Mouse (Mus musculus): ENCODE data around the gene Fgd2. TPM values are rescaled to one million over a fixed set of nuclear protein-coding genes. Genes with fewer than 3 reads are reported as not detected.

The Fgd2 gene
- polyA plus RNA-seq, 1 experiment from 2014 or later: 12.0 TPM

DNA sequence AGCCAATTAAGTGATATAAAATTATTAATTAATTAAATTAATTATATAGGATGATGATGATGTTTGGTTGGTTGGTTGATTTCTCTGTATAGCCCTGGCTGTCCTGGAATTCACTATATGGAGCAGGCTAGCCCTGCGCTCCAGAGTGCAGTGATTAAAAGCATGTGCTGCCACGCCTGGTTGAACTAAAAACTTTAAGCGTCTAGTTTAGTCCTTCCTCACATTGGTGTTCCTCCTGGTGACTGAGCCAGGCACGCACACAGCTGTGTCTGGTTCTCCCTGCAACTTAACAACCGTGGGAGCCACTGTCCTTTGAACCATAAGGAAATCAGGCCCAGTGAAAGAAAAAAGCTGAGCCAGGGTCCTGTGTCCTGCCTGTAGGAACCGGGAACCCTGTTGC, 45.4 kb downstream of the Fgd2 start:
- peak; percentile 40; the same call in 1 of the 2 replicates for ATAC-seq (replicated peaks; ENCODE audit: low FRiP score)
- Histone ChIP-seq H3K4me2 (no peak overlapping the region), H3K27ac (no peak overlapping the region), H3K4me1 (peaks cover 8% of the 10 kb centered on the region; the same call in 1 of the 2 replicates), H3K9ac (no peak overlapping the region), H3K9me3 (replicated peaks) (no peaks in the 10 kb centered on the region), H3K4me3 (replicated peaks) (no peak overlapping the region), H3K27me3 (no peaks in the 10 kb centered on the region), H3K36me3 (no peaks in the 10 kb centered on the region)
- WGBS: 36% methylated on average over 6 of the region's 6 CpGs

DNA sequence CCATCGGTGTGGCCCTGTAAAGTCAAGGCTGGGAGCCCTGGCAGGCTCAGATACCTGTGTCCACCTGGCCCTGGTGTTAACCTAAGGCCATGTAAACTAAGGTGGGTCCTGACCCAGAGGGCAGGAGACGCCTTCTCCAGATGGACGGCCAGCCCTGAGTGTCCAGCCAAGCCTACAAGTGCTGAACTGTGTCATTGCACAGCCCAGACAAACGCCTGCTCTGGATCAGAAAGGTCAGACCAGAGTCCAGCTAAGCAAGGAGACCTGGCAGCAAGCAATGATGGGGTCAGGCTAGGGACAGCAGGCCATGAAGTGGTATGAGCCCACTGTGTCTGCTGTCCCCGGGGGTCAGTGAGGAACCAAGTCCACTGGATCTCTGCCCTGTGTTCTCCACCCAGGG, 46.7 kb downstream of the Fgd2 start:
- H3K9me3 ChIP-seq (replicated peaks): no peaks in the 10 kb centered on the region
- H3K4me2 ChIP-seq: no peak overlapping the region
- no peaks in the 10 kb centered on the region for H3K36me3 ChIP-seq
- H3K27me3 ChIP-seq: no peaks in the 10 kb centered on the region
- no peak overlapping the region for H3K4me3 ChIP-seq (replicated peaks)
- WGBS: 79% methylated on average over 5 of the region's 5 CpGs
- 0 out of 2 replicates have a peak, but pooled peaks cover 3% of the 10 kb centered on the region for H3K4me1 ChIP-seq
- no peak overlapping the region for H3K27ac ChIP-seq
- ATAC-seq (replicated peaks; ENCODE audit: low FRiP score): no peak
- H3K9ac ChIP-seq: no peak overlapping the region

DNA sequence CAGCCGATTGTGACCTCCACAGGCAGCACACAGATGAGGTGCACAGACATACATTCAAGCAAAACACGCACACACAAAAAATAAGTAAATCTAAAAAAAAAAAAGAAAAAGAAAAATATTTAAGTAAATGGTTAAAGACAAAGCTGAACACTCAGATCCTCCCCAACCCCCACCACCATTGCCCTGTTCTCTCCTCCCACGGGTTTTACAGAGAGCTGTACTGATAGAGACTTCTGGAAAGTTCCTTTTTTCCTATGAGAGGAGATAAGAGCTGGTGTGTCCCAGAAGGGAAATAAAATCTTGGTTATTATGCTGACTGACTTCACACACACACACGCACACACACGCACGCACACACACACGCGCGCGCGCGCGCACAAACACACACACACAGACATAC, 47.6 kb downstream of the Fgd2 start:
- Histone ChIP-seq H3K27ac (no peak overlapping the region), H3K9me3 (replicated peaks) (no peaks in the 10 kb centered on the region), H3K4me2 (no peak overlapping the region), H3K4me1 (0 out of 2 replicates have a peak, but pooled peaks cover 3% of the 10 kb centered on the region), H3K9ac (no peak overlapping the region), H3K36me3 (no peaks in the 10 kb centered on the region), H3K27me3 (no peaks in the 10 kb centered on the region), H3K4me3 (replicated peaks) (no peak overlapping the region)
- 91% methylated on average over 13 of the region's 13 CpGs for WGBS
- no peak for ATAC-seq (replicated peaks; ENCODE audit: low FRiP score)

DNA sequence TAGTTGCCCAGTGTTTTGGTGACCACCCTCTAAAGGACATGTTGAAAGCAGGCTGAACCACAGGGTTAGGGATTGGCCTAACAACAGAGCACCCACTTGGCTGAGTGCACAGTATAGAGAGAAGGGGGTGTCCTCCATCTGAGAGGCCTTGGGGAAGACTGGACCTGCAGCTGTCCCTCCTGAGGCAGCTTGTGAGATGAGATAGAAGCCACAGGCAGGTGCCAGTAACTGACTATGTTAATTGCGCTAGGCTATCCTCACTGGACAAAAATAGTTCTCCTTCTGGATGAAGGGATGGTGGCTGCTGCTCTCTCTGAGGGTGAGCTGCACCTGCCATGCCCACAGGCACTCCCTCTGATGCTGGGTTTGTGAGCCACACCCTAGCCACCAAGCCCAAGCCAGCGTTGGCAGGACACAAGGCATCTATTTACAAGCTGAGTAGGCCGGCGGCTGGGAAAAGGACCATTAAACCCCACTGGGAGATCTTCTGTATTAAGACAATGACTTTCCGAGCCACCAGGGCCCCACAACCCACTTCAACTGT, 49.2 kb downstream of the Fgd2 start:
- Histone ChIP-seq H3K36me3 (no peaks in the 10 kb centered on the region), H3K9me3 (replicated peaks) (no peaks in the 10 kb centered on the region), H3K4me3 (replicated peaks) (no peak overlapping the region), H3K9ac (no peak overlapping the region), H3K27me3 (no peaks in the 10 kb centered on the region), H3K27ac (no peak overlapping the region), H3K4me2 (no peak overlapping the region), H3K4me1 (0 out of 2 replicates have a peak, but pooled peaks cover 3% of the 10 kb centered on the region)
- WGBS: 58% methylated on average over 5 of the region's 5 CpGs
- no peak for ATAC-seq (replicated peaks; ENCODE audit: low FRiP score)

DNA sequence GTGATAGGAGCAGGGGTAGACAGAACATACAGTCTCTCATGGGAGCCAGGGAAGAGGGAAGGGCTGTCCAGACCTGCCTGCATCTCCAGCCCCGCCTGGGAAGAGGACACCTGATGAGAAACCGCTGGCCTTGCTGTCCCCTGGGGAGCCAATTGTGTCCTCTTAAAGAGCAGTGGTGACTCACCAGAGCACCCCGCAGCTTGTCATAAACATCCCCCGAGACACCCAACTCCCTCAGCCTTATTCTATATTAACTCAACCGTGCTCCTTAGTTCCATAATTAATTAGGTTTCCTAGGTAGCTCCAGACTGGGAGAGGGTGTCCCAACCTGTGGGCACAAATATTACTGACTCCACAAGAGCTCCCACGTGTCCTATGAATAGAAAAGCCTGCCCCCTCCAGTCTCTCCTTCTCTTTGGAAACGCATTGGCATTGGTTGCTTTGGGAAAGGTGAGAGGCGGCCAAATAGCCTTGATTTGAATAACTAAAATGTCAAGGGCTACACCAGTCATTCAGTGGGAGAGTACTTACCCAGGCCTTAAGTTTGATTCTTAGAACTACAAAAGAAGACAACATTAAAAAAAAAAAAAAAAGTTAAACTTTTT, 51.2 kb downstream of the Fgd2 start:
- ATAC-seq (replicated peaks; ENCODE audit: low FRiP score): no peak
- Histone ChIP-seq H3K4me2 (no peak overlapping the region), H3K27ac (no peak overlapping the region), H3K27me3 (0 out of 2 replicates have a peak, but pooled peaks cover 4% of the 10 kb centered on the region), H3K36me3 (no peaks in the 10 kb centered on the region), H3K9ac (no peak overlapping the region), H3K9me3 (replicated peaks) (no peaks in the 10 kb centered on the region), H3K4me1 (peaks cover 14% of the 10 kb centered on the region), H3K4me3 (replicated peaks) (no peak overlapping the region)
- 48% methylated on average over 8 of the region's 8 CpGs for WGBS

DNA sequence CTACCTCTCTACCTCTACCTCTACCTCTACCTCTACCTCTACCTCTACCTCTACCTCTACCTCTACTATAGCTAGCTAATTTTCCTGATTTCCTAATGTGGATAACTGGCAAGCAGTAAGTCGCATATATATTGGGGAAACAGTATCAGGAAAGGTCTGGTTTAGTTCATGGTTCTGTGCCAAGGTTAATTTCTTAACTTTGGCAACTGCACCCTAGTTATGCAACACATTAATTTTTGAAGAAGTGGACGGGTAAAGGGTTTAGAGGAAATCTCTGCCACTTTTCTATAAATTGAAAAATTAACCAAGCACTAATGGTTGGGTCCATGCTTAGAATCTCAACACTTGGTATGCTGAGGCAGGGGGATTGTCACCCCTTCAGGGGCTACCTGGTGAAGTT, 53.9 kb downstream of the Fgd2 start:
- Histone ChIP-seq H3K9ac (no peak overlapping the region), H3K4me3 (replicated peaks) (no peak overlapping the region), H3K4me2 (no peak overlapping the region), H3K27me3 (0 out of 2 replicates have a peak, but pooled peaks cover 4% of the 10 kb centered on the region), H3K27ac (no peak overlapping the region), H3K4me1 (peaks cover 14% of the 10 kb centered on the region), H3K9me3 (replicated peaks) (no peaks in the 10 kb centered on the region), H3K36me3 (no peaks in the 10 kb centered on the region)
- 86% methylated on average over 2 of the region's 2 CpGs for WGBS
- no peak for ATAC-seq (replicated peaks; ENCODE audit: low FRiP score)

DNA sequence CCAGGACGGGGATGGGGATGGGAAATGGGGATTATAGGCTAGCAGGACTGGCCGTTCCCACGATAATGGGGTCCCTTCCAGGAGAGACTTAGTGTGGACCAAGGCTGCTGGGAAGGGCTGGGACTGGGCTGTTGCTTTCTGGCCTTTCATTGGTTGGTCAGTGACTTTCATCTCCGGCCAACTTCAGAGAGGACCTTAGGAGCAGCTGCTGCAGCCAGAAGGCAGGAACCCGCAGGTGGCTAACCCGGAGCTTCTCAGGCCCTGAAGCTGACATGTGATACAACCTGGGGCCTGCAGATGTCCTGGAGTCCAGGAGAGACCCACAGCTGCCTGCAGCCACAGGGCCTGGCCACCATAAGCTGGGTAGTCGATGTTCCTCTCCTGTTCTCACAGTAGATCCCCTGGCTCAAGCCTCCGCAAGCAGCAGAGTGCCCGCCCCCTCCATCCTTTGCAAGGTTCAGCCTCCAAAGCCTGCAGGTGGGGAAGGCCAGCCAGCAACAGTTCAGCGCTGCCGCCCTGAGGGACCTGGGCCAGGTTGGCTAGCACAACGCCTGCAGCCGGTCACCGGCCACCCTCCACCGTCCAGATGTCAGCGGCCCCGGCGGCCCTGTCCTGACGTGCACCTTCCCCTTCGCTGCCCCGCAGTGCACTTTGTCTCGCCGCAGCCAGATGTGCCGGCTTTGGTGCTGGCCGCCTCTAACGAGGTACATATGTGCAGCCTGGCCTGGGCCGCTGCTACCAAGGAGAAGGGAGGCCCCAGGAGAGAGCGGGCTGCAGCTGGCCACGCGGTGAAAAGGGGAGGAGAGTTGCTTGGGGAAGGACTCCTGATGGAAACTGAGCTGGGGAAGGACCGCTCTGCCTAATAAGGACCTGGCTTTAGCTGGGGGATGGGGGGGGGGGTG, 55.3 kb downstream of the Fgd2 start:
- no peaks in the 10 kb centered on the region for H3K36me3 ChIP-seq
- 8% methylated on average over 31 of the region's 31 CpGs for WGBS
- peak overlapping the region; percentile 43; the same call in 1 of the 2 replicates for H3K9ac ChIP-seq
- peak overlapping the region; percentile 64 for H3K4me2 ChIP-seq
- 0 out of 2 replicates have a peak, but pooled peaks cover 4% of the 10 kb centered on the region for H3K27me3 ChIP-seq
- H3K4me1 ChIP-seq: peaks cover 14% of the 10 kb centered on the region
- no peaks in the 10 kb centered on the region for H3K9me3 ChIP-seq (replicated peaks)
- peak overlapping the region; percentile 47 for H3K27ac ChIP-seq
- peak; percentile 80 for ATAC-seq (replicated peaks; ENCODE audit: low FRiP score)
- H3K4me3 ChIP-seq (replicated peaks): peak overlapping the region; percentile 30

DNA sequence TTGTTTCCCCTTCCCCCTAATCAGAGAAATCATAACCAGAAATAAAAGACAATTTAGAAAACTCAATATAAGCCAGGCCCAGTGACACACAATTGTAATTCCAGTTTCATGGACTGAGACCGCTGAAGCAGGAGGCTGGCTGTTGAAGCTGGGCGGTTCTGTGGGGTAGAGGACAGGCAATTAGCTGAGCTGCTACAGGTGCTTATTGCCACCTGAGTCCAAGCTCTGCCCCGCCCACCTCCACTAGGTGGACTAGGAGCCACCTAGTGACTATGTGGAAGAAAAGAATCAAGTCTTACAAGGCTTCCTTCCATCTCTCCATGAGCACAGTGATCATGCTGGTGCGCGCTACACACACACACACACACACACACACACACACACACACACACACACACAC, 56.0 kb downstream of the Fgd2 start:
- Histone ChIP-seq H3K4me3 (replicated peaks) (peak overlapping the region; percentile 30; the same call in 1 of the 2 replicates), H3K9ac (no peak overlapping the region), H3K4me1 (peaks cover 14% of the 10 kb centered on the region), H3K27me3 (0 out of 2 replicates have a peak, but pooled peaks cover 4% of the 10 kb centered on the region), H3K9me3 (replicated peaks) (no peaks in the 10 kb centered on the region), H3K27ac (no peak overlapping the region; the same call in 1 of the 2 replicates), H3K4me2 (peak overlapping the region; percentile 64), H3K36me3 (no peaks in the 10 kb centered on the region)
- no peak; the same call in 1 of the 2 replicates for ATAC-seq (replicated peaks; ENCODE audit: low FRiP score)
- 55% methylated on average over 5 of the region's 5 CpGs for WGBS

DNA sequence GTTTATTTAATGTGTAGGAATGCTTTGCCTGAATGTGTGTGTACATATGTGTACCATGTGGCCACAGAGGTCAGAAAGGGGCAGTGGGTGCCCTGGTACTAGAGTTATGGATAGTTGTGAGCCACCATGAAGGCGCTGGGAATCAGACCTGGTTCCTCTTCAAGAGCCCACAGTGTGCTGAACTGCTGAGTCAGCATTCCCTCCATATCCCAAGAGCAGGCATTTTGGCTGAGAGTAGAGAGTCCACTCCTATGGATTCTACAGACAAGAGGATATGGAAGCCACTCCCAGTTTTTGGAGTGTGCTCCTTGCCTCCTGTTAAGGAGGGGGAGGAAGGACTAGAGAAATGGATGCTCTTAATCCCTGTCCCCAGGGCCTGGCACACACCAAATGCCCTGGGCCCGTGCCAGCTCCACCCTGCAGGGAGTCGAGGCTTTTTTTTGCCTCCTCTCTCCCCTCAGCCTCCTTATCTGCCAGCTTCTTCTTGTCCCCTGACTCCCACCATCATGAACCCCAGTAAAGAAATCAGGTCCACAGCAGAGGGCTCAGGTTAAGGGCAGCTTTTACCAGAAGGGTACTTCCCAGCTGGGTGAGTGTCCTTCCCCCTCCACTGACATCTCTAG, 58.2 kb downstream of the Fgd2 start:
- no peak for ATAC-seq (replicated peaks; ENCODE audit: low FRiP score)
- 0 out of 2 replicates have a peak, but pooled peaks cover 4% of the 10 kb centered on the region for H3K27me3 ChIP-seq
- no peak overlapping the region for H3K4me3 ChIP-seq (replicated peaks)
- H3K36me3 ChIP-seq: no peaks in the 10 kb centered on the region
- no peaks in the 10 kb centered on the region for H3K9me3 ChIP-seq (replicated peaks)
- WGBS: 87% methylated on average over 3 of the region's 3 CpGs
- peaks cover 14% of the 10 kb centered on the region for H3K4me1 ChIP-seq
- no peak overlapping the region for H3K9ac ChIP-seq
- H3K4me2 ChIP-seq: no peak overlapping the region
- no peak overlapping the region for H3K27ac ChIP-seq

DNA sequence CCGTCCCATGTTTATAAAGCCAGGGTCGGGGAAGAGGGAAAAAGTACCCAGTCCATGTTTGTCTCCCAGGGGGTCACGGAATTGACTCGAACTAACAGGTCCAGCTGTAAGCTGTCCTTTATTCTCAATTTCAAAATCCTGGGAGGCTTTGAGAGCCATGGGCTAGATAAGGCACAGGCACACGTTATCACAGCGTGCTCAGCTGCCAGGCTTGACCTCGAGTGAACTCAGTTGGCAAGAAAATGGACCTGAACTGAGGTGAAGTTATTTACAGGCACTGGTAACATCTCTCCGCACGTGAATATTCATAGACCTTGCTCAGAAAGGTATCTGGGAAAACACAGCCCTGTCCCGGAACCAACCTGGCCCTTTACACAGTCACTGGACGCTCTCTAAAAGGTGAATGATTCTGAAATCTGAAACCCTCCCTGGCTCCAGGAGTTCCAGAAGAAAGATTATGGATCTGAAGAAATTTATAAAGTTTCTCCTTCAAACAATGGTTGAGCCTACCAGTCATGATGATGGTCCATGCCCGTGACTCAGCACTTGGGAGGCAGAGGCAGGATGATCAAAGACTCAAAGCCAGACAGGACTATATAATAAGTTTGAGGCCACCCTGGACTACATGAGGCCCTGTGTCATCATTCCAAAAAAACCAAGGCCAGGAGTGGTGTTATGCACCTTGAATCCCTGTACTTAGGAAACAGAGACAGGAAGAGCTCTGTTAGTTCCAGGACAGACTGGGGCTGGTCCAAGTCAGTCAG, 59.4 kb downstream of the Fgd2 start:
- Histone ChIP-seq H3K4me2 (no peak overlapping the region), H3K36me3 (no peaks in the 10 kb centered on the region), H3K27me3 (0 out of 2 replicates have a peak, but pooled peaks cover 3% of the 10 kb centered on the region), H3K9ac (no peak overlapping the region), H3K9me3 (replicated peaks) (no peaks in the 10 kb centered on the region), H3K4me3 (replicated peaks) (no peak overlapping the region), H3K4me1 (peaks cover 14% of the 10 kb centered on the region), H3K27ac (no peak overlapping the region)
- WGBS: 77% methylated on average over 12 of the region's 12 CpGs
- no peak for ATAC-seq (replicated peaks; ENCODE audit: low FRiP score)

DNA sequence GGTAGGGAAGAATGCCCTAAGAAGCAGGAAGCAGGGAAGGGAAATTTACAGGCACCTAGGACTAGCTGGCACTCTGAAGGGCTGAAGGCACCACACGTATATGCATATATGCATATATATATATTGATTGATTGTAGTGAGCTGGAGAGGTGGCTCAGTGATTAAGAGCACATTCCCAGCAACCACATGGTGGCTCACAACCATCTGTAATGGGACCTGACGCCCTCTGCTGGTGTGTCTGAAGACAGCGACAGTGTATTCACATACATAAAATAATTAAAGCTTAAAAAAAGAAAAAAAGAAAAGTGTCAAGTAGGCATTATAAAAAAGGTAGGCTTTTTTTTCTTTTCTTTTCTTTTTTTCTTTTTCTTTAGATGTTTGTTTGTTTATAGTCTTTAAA, 60.6 kb downstream of the Fgd2 start:
- ATAC-seq (replicated peaks; ENCODE audit: low FRiP score): no peak
- Histone ChIP-seq H3K27me3 (no peaks in the 10 kb centered on the region), H3K27ac (no peak overlapping the region), H3K9me3 (replicated peaks) (no peaks in the 10 kb centered on the region), H3K9ac (no peak overlapping the region), H3K4me2 (no peak overlapping the region), H3K4me1 (peaks cover 6% of the 10 kb centered on the region), H3K36me3 (no peaks in the 10 kb centered on the region), H3K4me3 (replicated peaks) (no peak overlapping the region)
- 76% methylated on average over 3 of the region's 3 CpGs for WGBS

Measured in kidney, embryonic 15.5 days (tissue).